ENCODE assay signal across 9 mouse cellular contexts in the genomic region with DNA sequence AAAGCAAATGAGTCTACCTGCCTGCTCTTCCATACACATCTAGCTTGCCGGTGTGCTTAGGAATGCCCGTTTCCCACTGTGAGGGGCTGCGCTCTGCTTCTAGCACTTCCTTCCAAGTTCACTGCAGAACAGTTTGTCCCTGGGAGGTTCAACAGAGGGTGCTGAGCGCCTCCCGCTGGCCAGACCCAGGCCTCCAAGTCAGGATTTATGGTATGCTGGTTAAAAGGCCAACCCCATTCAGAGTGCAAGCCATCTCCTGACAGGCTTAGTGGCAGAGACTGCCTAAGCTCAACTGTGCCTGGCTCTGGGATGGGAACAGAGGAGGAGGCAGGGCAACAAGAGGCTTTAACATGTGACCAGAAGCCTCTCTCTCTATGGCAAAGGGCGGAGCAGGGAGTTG.
A peak's percentile ranks its signal among the peaks of the same experiment; 100 is the strongest.
DNase-seq lines count a peak whose midpoint lies in the region; ATAC-seq and TF ChIP-seq lines count a peak whose summit lies in the region.
"Had no signal": no experiment of that assay in that cellular context is flagged by ENCODE, and none has a peak within 500 bp of the region (broad histone marks: within the 10 kb centered on the region; RNA-seq: fewer than 3 reads in every experiment).

No protein-coding gene starts in this region.

- no peak overlapping the region for H3K9ac ChIP-seq in liver, embryonic 12.5 days
- no peak overlapping the region for H3K9ac ChIP-seq in forebrain, embryonic 14.5 days (ENCODE audit: low read length)
- H3K9ac ChIP-seq: limb, embryonic 15.5 days had no signal

- no peak overlapping the region for H3K4me2 ChIP-seq in liver, embryonic 12.5 days
- no peak overlapping the region for H3K4me2 ChIP-seq in forebrain, embryonic 14.5 days (ENCODE audit: low read length)
- H3K4me2 ChIP-seq: limb, embryonic 15.5 days had no signal

- DNase-seq in liver = peak; percentile 45
- DNase-seq in adrenal gland, adult (ENCODE audit: inconsistent age in 2 of 2, low spot score in 1 of 2) = peak; percentile 85 to 93
- peak; percentile 64 for DNase-seq in embryo, embryonic 11 days
- DNase-seq in heart, postnatal 14 days = peak; percentile 83 to 84
- DNase-seq in left cerebral cortex, adult 2 months (ENCODE audit: extremely low spot score in 1 of 2, low spot score in 2 of 2) = peak; percentile 32 to 45
- DNase-seq in ovary, postnatal 36 days (ENCODE audit: low spot score) = peak; percentile 78
- no peak for DNase-seq in forebrain, embryonic 14.5 days (ENCODE audit: low spot score)

- 21% methylated on average over 6 of the region's 6 CpGs for WGBS in liver, embryonic 12.5 days (ENCODE audit: insufficient replicate concordance)
- 37% methylated on average over 6 of the region's 6 CpGs for WGBS in forebrain, embryonic 14.5 days

- H3K4me1 ChIP-seq in liver, embryonic 12.5 days = 0 out of 2 replicates have a peak, but pooled peaks cover 4% of the 10 kb centered on the region
- no peaks in the 10 kb centered on the region for H3K4me1 ChIP-seq in forebrain, embryonic 14.5 days (ENCODE audit: control insufficient read depth, insufficient read depth, low read length)

- TF ChIP-seq CTCF in left cerebral cortex, adult 2 months (IDR thresholded peaks at IDR 0.05) = peak; percentile 51

- H3K27ac ChIP-seq in liver, embryonic 12.5 days = no peak overlapping the region
- H3K27ac ChIP-seq in left cerebral cortex, adult 2 months = no peak overlapping the region
- no peak overlapping the region for H3K27ac ChIP-seq in forebrain, embryonic 14.5 days (ENCODE audit: low read depth, low read length)
- H3K27ac ChIP-seq: limb, embryonic 15.5 days had no signal

- no peak overlapping the region for H3K4me3 ChIP-seq in liver, embryonic 12.5 days
- H3K4me3 ChIP-seq in left cerebral cortex, adult 2 months = no peak overlapping the region
- H3K4me3 ChIP-seq in forebrain, embryonic 14.5 days (ENCODE audit: low read depth, low read length) = no peak overlapping the region
- H3K4me3 ChIP-seq: limb, embryonic 15.5 days had no signal

- ATAC-seq in liver, embryonic 12.5 days = no peak
- no peak for ATAC-seq in forebrain, embryonic 14.5 days

- no peaks in the 10 kb centered on the region for H3K27me3 ChIP-seq in liver, embryonic 12.5 days (replicated peaks)
- no peaks in the 10 kb centered on the region for H3K27me3 ChIP-seq in forebrain, embryonic 14.5 days (replicated peaks; ENCODE audit: control insufficient read depth, insufficient read depth, low read length)
- H3K27me3 ChIP-seq: limb, embryonic 15.5 days had no signal

- H3K9me3 ChIP-seq in liver, embryonic 12.5 days (replicated peaks) = no peaks in the 10 kb centered on the region
- H3K9me3 ChIP-seq in forebrain, embryonic 14.5 days (replicated peaks; ENCODE audit: control insufficient read depth, low read length) = no peaks in the 10 kb centered on the region
- H3K9me3 ChIP-seq: limb, embryonic 15.5 days had no signal

- H3K36me3 ChIP-seq in liver, embryonic 12.5 days = no peaks in the 10 kb centered on the region
- H3K36me3 ChIP-seq in forebrain, embryonic 14.5 days (ENCODE audit: control insufficient read depth, insufficient read depth, low read length) = peaks cover 4% of the 10 kb centered on the region; the same call in 1 of the 2 replicates

- intact Hi-C loops in heart, postnatal 14 days (cut with DNase I) = loop anchor here (1.0 to 2.0 kb wide), 2 partner anchors 78 to 180 kb away; no protein-coding TSS in a partner anchor
- intact Hi-C loops in left cerebral cortex, adult 2 months (cut with DNase I) = no loop called here
